Comparison of ENCODE assay signal across 9 mouse cellular contexts in genomic region chr11:84968775-84969174, GRCm38 (mm10). TPM values are rescaled to one million over a fixed set of nuclear protein-coding genes. Genes with fewer than 3 reads are reported as not detected.
DNase-seq lines count a peak whose midpoint lies in the region; ATAC-seq and TF ChIP-seq lines count a peak whose summit lies in the region.
"Had no signal": no experiment of that assay in that cellular context is flagged by ENCODE, and none has a peak within 500 bp of the region (broad histone marks: within the 10 kb centered on the region; RNA-seq: fewer than 3 reads in every experiment).

No protein-coding gene starts in this region.

- H3K4me2 ChIP-seq in liver, embryonic 12.5 days: no peak overlapping the region

- no peaks in the 10 kb centered on the region for H3K9me3 ChIP-seq in embryonic facial prominence, embryonic 10.5 days
- H3K9me3 ChIP-seq in liver, embryonic 12.5 days (replicated peaks): no peaks in the 10 kb centered on the region

- H3K36me3 ChIP-seq in embryonic facial prominence, embryonic 10.5 days (replicated peaks): no peaks in the 10 kb centered on the region
- H3K36me3 ChIP-seq in liver, embryonic 12.5 days: no peaks in the 10 kb centered on the region

- no peak overlapping the region for H3K4me3 ChIP-seq in layer of hippocampus, adult 2 months
- no peak overlapping the region for H3K4me3 ChIP-seq in embryonic facial prominence, embryonic 10.5 days
- no peak overlapping the region for H3K4me3 ChIP-seq in liver, embryonic 12.5 days

- no peak for DNase-seq in layer of hippocampus, adult 2 months (ENCODE audit: low spot score in 2 of 2)
- DNase-seq in layer of hippocampus, postnatal 25 days (ENCODE audit: extremely low spot score in 1 of 2, low spot score in 1 of 2): no peak
- no peak for DNase-seq in embryonic facial prominence, embryonic 10.5 days (ENCODE audit: low spot score)
- DNase-seq in heart, postnatal 36 days: peak; percentile 54 to 56
- DNase-seq in lung, postnatal 25 days (ENCODE audit: low spot score): peak; percentile 86
- DNase-seq in spleen, postnatal 10 days (ENCODE audit: low spot score in 2 of 2): no peak
- DNase-seq in layer of hippocampus, adult 18-20 months (ENCODE audit: low spot score in 2 of 2): no peak

- no peak for TF ChIP-seq CTCF in layer of hippocampus, adult 2 months (conservative IDR thresholded peaks at IDR 0.05)

- no peak overlapping the region for H3K9ac ChIP-seq in liver, embryonic 12.5 days

- intact Hi-C loops in heart, postnatal 36 days (cut with DNase I): no loop called here

- no peaks in the 10 kb centered on the region for H3K27me3 ChIP-seq in embryonic facial prominence, embryonic 10.5 days (replicated peaks; ENCODE audit: low read depth, poor library complexity, severe bottlenecking)
- no peaks in the 10 kb centered on the region for H3K27me3 ChIP-seq in liver, embryonic 12.5 days (replicated peaks)

- H3K27ac ChIP-seq in layer of hippocampus, adult 2 months: peak overlapping the region; percentile 69; the same call in 1 of the 2 replicates
- H3K27ac ChIP-seq in embryonic facial prominence, embryonic 10.5 days (replicated peaks): 0 out of 2 replicates have a peak overlapping the region, but pooled peaks have one; percentile 10
- H3K27ac ChIP-seq in liver, embryonic 12.5 days: no peak overlapping the region

- no peak for ATAC-seq in liver, embryonic 12.5 days

- H3K4me1 ChIP-seq in embryonic facial prominence, embryonic 10.5 days: peaks cover 36% of the 10 kb centered on the region
- peaks cover 16% of the 10 kb centered on the region; the same call in 1 of the 2 replicates for H3K4me1 ChIP-seq in liver, embryonic 12.5 days

- 57% methylated on average over 6 of the region's 6 CpGs for WGBS in embryonic facial prominence, embryonic 10.5 days
- 48% methylated on average over 6 of the region's 6 CpGs for WGBS in liver, embryonic 12.5 days (ENCODE audit: insufficient replicate concordance)

RNA-seq across cellular contexts. Expression of gene Car4, which starts 11.2 kb away (rescaled TPM):
- 10 to 100 TPM; 67.0 to 73.9 TPM for total RNA-seq in layer of hippocampus, adult 2 months (2021)
- total RNA-seq in layer of hippocampus, postnatal 25 days (2021): 10 to 100 TPM; 72.7 to 76.4 TPM
- polyA plus RNA-seq in embryonic facial prominence, embryonic 10.5 days (2016; fragmentation: Nextera tagmentation; extraction: Ambion mirVana): 2.9 and 5.1 TPM in 2 replicates
- 10 to 100 TPM; 36.6 to 67.0 TPM for total RNA-seq in heart, postnatal 36 days (2021)
- 10 to 100 TPM; 65.3 to 71.2 TPM for total RNA-seq in layer of hippocampus, adult 18-20 months (2021)
- polyA plus RNA-seq in liver, embryonic 12.5 days (2016; fragmentation: Nextera tagmentation; extraction: Ambion mirVana): 2.7 and 3.1 TPM in 2 replicates
- total RNA-seq: megakaryocyte-erythroid progenitor cell, adult 5-6 weeks had no signal

RNA-seq across cellular contexts. Expression of gene Znhit3, which starts 52.6 kb away (rescaled TPM):
- 10 to 100 TPM; 30.7 to 32.1 TPM for total RNA-seq in layer of hippocampus, adult 2 months (2021)
- 10 to 100 TPM; 28.1 to 31.0 TPM for total RNA-seq in layer of hippocampus, postnatal 25 days (2021)
- 89.1 and 96.8 TPM in 2 replicates for polyA plus RNA-seq in embryonic facial prominence, embryonic 10.5 days (2016; fragmentation: Nextera tagmentation; extraction: Ambion mirVana)
- total RNA-seq in heart, postnatal 36 days (2021): 10 to 100 TPM in 1 of 2 experiments, 1 to 10 TPM in 1; 8.8 to 10.5 TPM
- 10 to 100 TPM; 29.3 to 30.0 TPM for total RNA-seq in layer of hippocampus, adult 18-20 months (2021)
- 60.0 and 62.4 TPM in 2 replicates for polyA plus RNA-seq in liver, embryonic 12.5 days (2016; fragmentation: Nextera tagmentation; extraction: Ambion mirVana)

Comparison
In these comparisons a context has a peak if more than half of its experiments do, and no peak if none do; other contexts are left out.
1. DNase-seq: peak in heart, postnatal 36 days (2 of 2) and lung, postnatal 25 days (single experiment); none in layer of hippocampus, adult 2 months (0 of 2), layer of hippocampus, postnatal 25 days (0 of 2), embryonic facial prominence, embryonic 10.5 days (single experiment), spleen, postnatal 10 days (0 of 2) and layer of hippocampus, adult 18-20 months (0 of 2).